Mouse (Mus musculus) E14TG2a.4 (cell line): ENCODE measurements around the gene Agtpbp1.

Experiments
- CTCF ChIP-seq: conservative IDR thresholded peaks from 2 replicates; pipeline ENCODE4 v1.5.1; 2014; ENCODE audit warnings: low read length
- NANOG ChIP-seq: IDR thresholded peaks from 2 replicates; pipeline ENCODE4 v1.6.1; 2014; ENCODE audit warnings: borderline replicate concordance, low read length, mixed read lengths
- POU5F1 ChIP-seq: IDR thresholded peaks from 2 replicates; pipeline ENCODE4 v1.6.1; 2014; ENCODE audit warnings: low read length, borderline replicate concordance

DNA sequence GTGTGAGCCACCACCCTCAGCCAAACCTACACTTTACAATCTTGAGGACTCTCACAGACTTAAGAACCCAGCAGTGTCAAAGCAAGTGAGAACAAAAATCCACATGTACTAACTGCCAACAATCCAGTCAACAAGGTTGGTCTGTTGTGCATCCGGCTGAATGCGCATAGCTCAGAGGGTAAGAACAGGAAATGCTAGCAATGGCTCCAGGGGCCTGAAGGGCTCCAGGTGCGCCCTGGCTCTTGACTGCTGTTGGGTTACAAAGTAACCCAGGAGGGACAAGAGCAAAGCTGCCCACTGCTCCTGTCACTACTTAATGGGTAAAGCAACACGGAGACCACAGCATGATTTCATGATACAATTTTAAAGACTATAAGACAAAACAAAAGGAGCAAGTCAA, 81.4 kb downstream of the Agtpbp1 start:
- no peak for TF ChIP-seq CTCF
- TF ChIP-seq POU5F1: no peak
- TF ChIP-seq NANOG: no peak
